Mouse (Mus musculus) brown adipose tissue, adult 24 weeks (tissue): Measurements from ENCODE around the gene Zfp605. TPM values are rescaled to one million over a fixed set of nuclear protein-coding genes. Genes with fewer than 3 reads are reported as not detected.
"Not testable (repeated sequence)": the region's sequence is repeated elsewhere in the genome, so short reads cannot be mapped to it uniquely, and the experiment has no call there.

Experiments used
- H3K27ac ChIP-seq: fragments of 200-500 bp; replicated peaks from 2 replicates; pipeline ENCODE4 v1.5.1; 2012; ENCODE audit warnings: low read depth, mild to moderate bottlenecking, low read length
- H3K4me1 ChIP-seq: fragments of 200-500 bp; 2 replicates; pipeline ENCODE4 v1.6.1; 2012; ENCODE audit warnings: low read length, mixed read lengths; ENCODE audit not compliant: control insufficient read depth, insufficient read depth, insufficient read length
- H3K4me3 ChIP-seq: fragments of 200-500 bp; 2 replicates; pipeline ENCODE4 v1.5.1; 2012; ENCODE audit warnings: low read depth, mild to moderate bottlenecking, low read length, moderate library complexity; ENCODE audit not compliant: insufficient read depth
- polyA plus RNA-seq: library from polyadenylated mRNA; stranded (reverse); fragments of >200 nt; gene quantifications from 2 replicates; pipeline ENCODE4 v1.2.4, GENCODE M21; 2012; ENCODE audit not compliant: missing spikeins, insufficient read depth, insufficient read length

Gene Zfp605
- 1.7 and 3.0 TPM in 2 replicates for polyA plus RNA-seq

- H3K4me1 ChIP-seq, result peaks cover 4% of the 10 kb centered on the region; the same call in 1 of the 2 replicates
- H3K27ac ChIP-seq, result peak within 1 kb of the TSS; percentile 47
- peak within 1 kb of the TSS; percentile 62 for H3K4me3 ChIP-seq
Measured at GRCm38 (mm10) chr5:110109991-110110441, at the start of gene Zfp605. Gene Zfp605, plus strand, starts transcription at chr5:110110092.

GRCm38 (mm10) chr5:110072413-110072812, 37.5 kb upstream of the Zfp605 start, which contains the start of gene Gm17655:
Gene Gm17655, minus strand, starts transcription at chr5:110072513.
- not testable (repeated sequence) for H3K4me1 ChIP-seq, H3K27ac ChIP-seq, H3K4me3 ChIP-seq

- Histone ChIP-seq H3K4me1 (no peaks in the 10 kb centered on the region), H3K4me3 (no peak overlapping the region), H3K27ac (no peak overlapping the region)
Measured at GRCm38 (mm10) chr5:110082961-110083360, 26.9 kb upstream of the Zfp605 start.

- Histone ChIP-seq H3K4me3 (no peak overlapping the region), H3K4me1 (no peaks in the 10 kb centered on the region), H3K27ac (no peak overlapping the region)
Measured at GRCm38 (mm10) chr5:110086161-110086866, 23.6 kb upstream of the Zfp605 start.

- Histone ChIP-seq H3K4me1 (no peaks in the 10 kb centered on the region), H3K27ac (no peak overlapping the region), H3K4me3 (no peak overlapping the region)
Measured at GRCm38 (mm10) chr5:110091546-110091945, 18.3 kb upstream of the Zfp605 start.

GRCm38 (mm10) chr5:110094030-110094846, 15.7 kb upstream of the Zfp605 start, which contains the start of gene Gm35315:
Gene Gm35315, minus strand, starts transcription at chr5:110094420.
- peak within 1 kb of the TSS; percentile 75 for H3K4me3 ChIP-seq
- no peak within 1 kb of the TSS for H3K27ac ChIP-seq
- no peaks in the 10 kb centered on the region for H3K4me1 ChIP-seq

- Histone ChIP-seq H3K4me1 (no peaks in the 10 kb centered on the region), H3K27ac (no peak overlapping the region), H3K4me3 (peak overlapping the region; percentile 75)
Measured at GRCm38 (mm10) chr5:110094847-110095213, 15.1 kb upstream of the Zfp605 start.

GRCm38 (mm10) chr5:110098991-110099477, 10.9 kb upstream of the Zfp605 start:
- H3K27ac ChIP-seq, result no peak overlapping the region
- peaks cover 10% of the 10 kb centered on the region for H3K4me1 ChIP-seq
- no peak overlapping the region for H3K4me3 ChIP-seq

GRCm38 (mm10) chr5:110099656-110100580, 10.0 kb upstream of the Zfp605 start, which contains the start of gene Plcxd1:
Gene Plcxd1, plus strand, starts transcription at chr5:110099969.
- H3K4me3 ChIP-seq, result no peak within 1 kb of the TSS
- H3K4me1 ChIP-seq, result peaks cover 10% of the 10 kb centered on the region
- no peak within 1 kb of the TSS for H3K27ac ChIP-seq

- H3K4me3 ChIP-seq, result peak overlapping the region; percentile 44
- peaks cover 10% of the 10 kb centered on the region for H3K4me1 ChIP-seq
- H3K27ac ChIP-seq, result no peak overlapping the region
Measured at GRCm38 (mm10) chr5:110100921-110101631, 8.8 kb upstream of the Zfp605 start.

- no peak overlapping the region for H3K27ac ChIP-seq
- H3K4me1 ChIP-seq, result peaks cover 10% of the 10 kb centered on the region
- H3K4me3 ChIP-seq, result peak overlapping the region; percentile 12
Measured at GRCm38 (mm10) chr5:110101716-110102347, 8.1 kb upstream of the Zfp605 start.

- H3K27ac ChIP-seq, result no peak overlapping the region
- no peak overlapping the region for H3K4me3 ChIP-seq
- H3K4me1 ChIP-seq, result peaks cover 10% of the 10 kb centered on the region
Measured at GRCm38 (mm10) chr5:110102429-110102828, 7.5 kb upstream of the Zfp605 start.

GRCm38 (mm10) chr5:110102853-110103625, 6.9 kb upstream of the Zfp605 start:
- peaks cover 10% of the 10 kb centered on the region for H3K4me1 ChIP-seq
- H3K27ac ChIP-seq, result no peak overlapping the region
- H3K4me3 ChIP-seq, result no peak overlapping the region
